Mouse (Mus musculus) embryonic facial prominence, embryonic 12.5 days (tissue): Measurements from ENCODE around the gene Chek2. TPM values are rescaled to one million over a fixed set of nuclear protein-coding genes. Genes with fewer than 3 reads are reported as not detected.
A peak's percentile ranks its signal among the peaks of the same experiment; 100 is the strongest.

ENCODE experiments used
- ATAC-seq: fragments of 200-750 bp; cut with Nextera tagmentation; 2 replicates; pipeline ENCODE4 v1.8.0; 2017; ENCODE audit not compliant: insufficient number of reproducible peaks, insufficient read depth, low FRiP score, low TSS enrichment
- H3K27ac ChIP-seq: fragments of 300-500 bp; sonication (generic); 2 replicates; pipeline ENCODE4 v1.5.1; 2016; ENCODE audit warnings: mild to moderate bottlenecking
- H3K27me3 ChIP-seq: fragments of 300-500 bp; sonication (generic); 2 replicates; pipeline ENCODE4 v1.6.1; 2016; ENCODE audit warnings: mild to moderate bottlenecking, moderate library complexity
- H3K36me3 ChIP-seq: fragments of 300-500 bp; sonication (generic); 2 replicates; pipeline ENCODE4 v1.6.1; 2016; ENCODE audit warnings: mild to moderate bottlenecking
- H3K4me1 ChIP-seq: fragments of 300-500 bp; sonication (generic); 2 replicates; pipeline ENCODE4 v1.6.1; 2016
- H3K4me2 ChIP-seq: fragments of 300-500 bp; sonication (generic); replicated peaks from 2 replicates; pipeline ENCODE4 v1.6.1; 2016; ENCODE audit warnings: mild to moderate bottlenecking, moderate library complexity
- H3K4me3 ChIP-seq: fragments of 300-500 bp; sonication (generic); 2 replicates; pipeline ENCODE4 v1.5.1; 2016; ENCODE audit warnings: mild to moderate bottlenecking
- H3K9ac ChIP-seq: fragments of 300-500 bp; sonication (generic); 2 replicates; pipeline ENCODE4 v1.6.1; 2016; ENCODE audit warnings: mild to moderate bottlenecking, moderate library complexity
- H3K9me3 ChIP-seq: fragments of 300-500 bp; sonication (generic); 2 replicates; pipeline ENCODE4 v1.6.1; 2016; ENCODE audit warnings: mild to moderate bottlenecking, moderate library complexity
- WGBS: fragments of 180-500 bp; shearing (Covaris S2); methylation state at CpG from one replicate; pipeline ENCODE4 v1.1.7; 2016; 5-methylcytosine and 5-hydroxymethylcytosine counted together
- polyA plus RNA-seq: library from polyadenylated mRNA; unstranded; fragments of >200 nt; fragmentation: Nextera tagmentation; extraction: Ambion mirVana; gene quantifications from 2 replicates; pipeline ENCODE4 v1.2.1, GENCODE M21; 2016

Gene Chek2
- polyA plus RNA-seq, 1 experiment from 2014 or later: 26.7 TPM

DNA sequence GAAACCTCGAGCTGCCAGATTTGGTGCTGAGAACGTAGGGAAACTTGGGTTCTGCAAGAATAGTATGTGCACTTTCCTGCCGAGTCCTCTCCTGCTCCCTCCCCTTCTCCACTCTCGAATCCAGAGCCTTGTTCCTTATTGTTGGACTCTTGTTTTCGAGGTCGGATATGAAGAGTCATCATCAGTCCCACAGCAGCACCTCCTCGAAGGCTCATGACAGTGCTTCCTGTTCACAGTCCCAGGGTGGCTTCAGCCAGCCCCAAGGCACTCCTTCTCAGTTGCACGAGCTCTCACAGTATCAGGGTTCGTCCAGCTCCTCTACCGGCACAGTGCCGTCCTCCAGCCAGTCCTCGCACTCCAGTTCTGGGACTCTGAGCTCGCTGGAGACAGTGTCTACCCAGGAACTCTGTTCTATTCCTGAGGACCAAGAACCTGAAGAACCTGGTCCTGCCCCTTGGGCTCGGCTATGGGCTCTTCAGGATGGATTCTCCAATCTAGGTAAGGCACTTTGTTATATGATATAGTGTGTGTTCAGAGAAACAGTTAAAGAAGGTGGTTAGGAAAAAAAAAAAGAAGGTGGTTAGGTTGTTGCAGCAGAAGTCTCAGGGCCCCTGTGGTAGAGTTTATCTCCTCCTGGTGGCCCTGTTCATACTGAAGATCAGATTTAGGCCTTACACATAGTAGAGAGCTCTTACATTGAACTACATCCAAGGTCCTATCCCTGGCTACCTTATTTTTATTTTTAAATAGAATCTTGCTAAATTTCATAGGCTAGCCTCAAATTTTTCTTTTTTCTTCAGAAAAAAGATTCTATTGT is 1.5 kb downstream of the Chek2 start:
- Histone ChIP-seq H3K4me1 (peaks cover 8% of the 10 kb centered on the region; the same call in 1 of the 2 replicates), H3K9ac (no peak overlapping the region), H3K4me3 (peak overlapping the region; percentile 75; the same call in 1 of the 2 replicates), H3K27me3 (no peaks in the 10 kb centered on the region), H3K36me3 (peaks cover 26% of the 10 kb centered on the region; the same call in 1 of the 2 replicates), H3K4me2 (0 out of 2 replicates have a peak overlapping the region, but pooled peaks have one; percentile 66), H3K9me3 (no peaks in the 10 kb centered on the region), H3K27ac (no peak overlapping the region)
- WGBS: 90% methylated on average over 14 of the region's 14 CpGs
- ATAC-seq: no peak

- no peaks in the 10 kb centered on the region for H3K9me3 ChIP-seq
- H3K36me3 ChIP-seq: peaks cover 31% of the 10 kb centered on the region
- H3K27ac ChIP-seq: no peak overlapping the region
- H3K27me3 ChIP-seq: no peaks in the 10 kb centered on the region
- ATAC-seq: no peak
- 74% methylated on average over 1 of the region's 1 CpGs for WGBS
- no peak overlapping the region for H3K4me2 ChIP-seq
- no peak overlapping the region for H3K9ac ChIP-seq
- no peak overlapping the region for H3K4me3 ChIP-seq
- H3K4me1 ChIP-seq: peaks cover 5% of the 10 kb centered on the region; the same call in 1 of the 2 replicates
Measured at GRCm38 (mm10) chr5:110852990-110853389, 13.2 kb downstream of the Chek2 start.

DNA sequence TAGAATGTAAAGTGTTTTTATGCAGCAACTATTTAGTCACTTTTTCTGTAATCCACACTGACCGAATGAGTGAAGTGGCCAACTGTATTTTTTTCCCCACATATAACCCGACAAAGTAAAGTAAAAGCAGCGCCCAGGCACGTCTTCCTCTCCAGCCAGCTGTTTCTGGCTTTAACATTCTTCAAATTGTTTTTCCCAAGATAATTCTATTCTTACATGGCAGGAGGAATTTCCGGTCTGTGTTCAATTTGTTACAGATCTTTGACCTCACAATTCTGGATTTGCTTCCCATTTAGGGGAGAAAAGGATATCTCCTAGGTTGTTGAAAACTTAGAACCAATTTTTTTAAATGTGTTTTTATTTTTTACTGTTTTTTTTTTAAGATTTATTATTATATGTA is 17.3 kb downstream of the Chek2 start:
- 40% methylated on average over 5 of the region's 5 CpGs for WGBS
- no peaks in the 10 kb centered on the region for H3K9me3 ChIP-seq
- no peak for ATAC-seq
- peaks cover 5% of the 10 kb centered on the region; the same call in 1 of the 2 replicates for H3K4me1 ChIP-seq
- H3K27ac ChIP-seq: no peak overlapping the region
- no peak overlapping the region for H3K4me2 ChIP-seq
- no peak overlapping the region for H3K4me3 ChIP-seq
- H3K9ac ChIP-seq: no peak overlapping the region
- no peaks in the 10 kb centered on the region for H3K27me3 ChIP-seq
- H3K36me3 ChIP-seq: peaks cover 26% of the 10 kb centered on the region

GRCm38 (mm10) chr5:110859013-110859650 is 19.4 kb downstream of the Chek2 start:
- ATAC-seq: 0 out of 2 replicates have a peak, but pooled peaks have one; percentile 10
- H3K4me2 ChIP-seq: peak overlapping the region; percentile 17; the same call in 1 of the 2 replicates
- no peak overlapping the region for H3K9ac ChIP-seq
- H3K36me3 ChIP-seq: peaks cover 29% of the 10 kb centered on the region
- no peak overlapping the region for H3K4me3 ChIP-seq
- peaks cover 2% of the 10 kb centered on the region; the same call in 1 of the 2 replicates for H3K4me1 ChIP-seq
- H3K27me3 ChIP-seq: no peaks in the 10 kb centered on the region
- 37% methylated on average over 13 of the region's 13 CpGs for WGBS
- peak overlapping the region; percentile 82 for H3K27ac ChIP-seq
- H3K9me3 ChIP-seq: no peaks in the 10 kb centered on the region

GRCm38 (mm10) chr5:110860445-110860844 is 20.7 kb downstream of the Chek2 start:
- H3K9me3 ChIP-seq: no peaks in the 10 kb centered on the region
- no peak overlapping the region for H3K4me3 ChIP-seq
- H3K27ac ChIP-seq: 0 out of 2 replicates have a peak overlapping the region, but pooled peaks have one; percentile 82
- WGBS: 87% methylated on average over 5 of the region's 5 CpGs
- H3K36me3 ChIP-seq: peaks cover 32% of the 10 kb centered on the region
- no peak overlapping the region for H3K9ac ChIP-seq
- H3K27me3 ChIP-seq: no peaks in the 10 kb centered on the region
- no peak overlapping the region for H3K4me2 ChIP-seq
- H3K4me1 ChIP-seq: no peaks in the 10 kb centered on the region
- ATAC-seq: no peak

- no peak overlapping the region for H3K4me2 ChIP-seq
- H3K27me3 ChIP-seq: no peaks in the 10 kb centered on the region
- no peak for ATAC-seq
- no peak overlapping the region for H3K27ac ChIP-seq
- no peak overlapping the region for H3K4me3 ChIP-seq
- peaks cover 18% of the 10 kb centered on the region for H3K36me3 ChIP-seq
- no peaks in the 10 kb centered on the region for H3K9me3 ChIP-seq
- H3K4me1 ChIP-seq: 0 out of 2 replicates have a peak, but pooled peaks cover 4% of the 10 kb centered on the region
- no peak overlapping the region for H3K9ac ChIP-seq
- WGBS: 81% methylated on average over 4 of the region's 4 CpGs
Measured at GRCm38 (mm10) chr5:110868460-110868859, 28.7 kb downstream of the Chek2 start.

DNA sequence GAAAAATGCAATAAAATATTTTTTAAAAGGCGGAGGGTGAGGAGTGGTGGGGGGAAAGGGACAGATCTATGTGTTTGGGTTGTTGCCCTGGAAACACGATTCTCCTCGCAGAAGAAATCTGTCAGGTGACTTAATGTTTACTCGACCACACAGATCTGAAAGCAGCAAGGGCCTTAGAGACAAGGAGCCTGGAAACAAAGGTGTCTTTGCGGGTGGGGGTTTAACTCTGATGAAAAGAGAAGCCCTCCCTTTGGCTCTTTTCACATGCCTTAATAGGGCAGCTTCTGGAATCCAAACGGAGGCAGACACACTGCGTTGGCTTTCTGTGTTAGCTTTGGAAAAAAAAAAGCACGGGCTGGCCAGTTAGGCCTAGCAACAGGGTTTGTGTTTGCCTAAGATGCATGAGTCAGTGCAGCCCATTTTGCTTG is 29.5 kb downstream of the Chek2 start:
- H3K4me1 ChIP-seq: 0 out of 2 replicates have a peak, but pooled peaks cover 4% of the 10 kb centered on the region
- no peak for ATAC-seq
- H3K4me2 ChIP-seq: no peak overlapping the region
- H3K36me3 ChIP-seq: peaks cover 13% of the 10 kb centered on the region
- no peak overlapping the region for H3K4me3 ChIP-seq
- H3K9ac ChIP-seq: no peak overlapping the region
- H3K27me3 ChIP-seq: no peaks in the 10 kb centered on the region
- H3K9me3 ChIP-seq: no peaks in the 10 kb centered on the region
- peak overlapping the region; percentile 46; the same call in 1 of the 2 replicates for H3K27ac ChIP-seq
- 61% methylated on average over 8 of the region's 8 CpGs for WGBS

GRCm38 (mm10) chr5:110873160-110873559 is 33.4 kb downstream of the Chek2 start:
- no peaks in the 10 kb centered on the region for H3K9me3 ChIP-seq
- H3K27me3 ChIP-seq: no peaks in the 10 kb centered on the region
- H3K27ac ChIP-seq: no peak overlapping the region
- peaks cover 16% of the 10 kb centered on the region for H3K4me1 ChIP-seq
- 89% methylated on average over 6 of the region's 6 CpGs for WGBS
- no peak overlapping the region for H3K9ac ChIP-seq
- H3K4me2 ChIP-seq: no peak overlapping the region
- no peak for ATAC-seq
- H3K4me3 ChIP-seq: no peak overlapping the region
- H3K36me3 ChIP-seq: peaks cover 8% of the 10 kb centered on the region; the same call in 1 of the 2 replicates

DNA sequence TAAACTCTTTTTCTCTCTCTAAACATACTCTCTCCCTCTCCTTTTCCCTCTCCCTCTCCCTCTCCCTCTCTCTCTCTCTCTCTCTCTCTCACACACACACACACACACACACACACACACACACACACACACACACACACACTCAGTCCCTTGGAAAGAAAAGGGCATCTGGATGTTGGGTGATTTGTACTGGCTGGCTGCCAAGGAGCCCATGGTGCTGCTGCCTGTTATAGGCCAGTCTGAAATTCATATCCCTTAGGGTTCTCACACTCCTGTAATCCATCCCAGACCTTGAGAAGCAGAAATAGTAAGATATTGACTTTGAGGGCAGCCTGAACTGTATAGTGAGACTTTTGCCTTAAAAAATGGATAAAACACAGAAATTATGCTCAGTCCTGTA is 34.9 kb downstream of the Chek2 start:
- Histone ChIP-seq H3K4me1 (peaks cover 16% of the 10 kb centered on the region), H3K36me3 (peaks cover 8% of the 10 kb centered on the region; the same call in 1 of the 2 replicates)
- ATAC-seq: peak; percentile 65

DNA sequence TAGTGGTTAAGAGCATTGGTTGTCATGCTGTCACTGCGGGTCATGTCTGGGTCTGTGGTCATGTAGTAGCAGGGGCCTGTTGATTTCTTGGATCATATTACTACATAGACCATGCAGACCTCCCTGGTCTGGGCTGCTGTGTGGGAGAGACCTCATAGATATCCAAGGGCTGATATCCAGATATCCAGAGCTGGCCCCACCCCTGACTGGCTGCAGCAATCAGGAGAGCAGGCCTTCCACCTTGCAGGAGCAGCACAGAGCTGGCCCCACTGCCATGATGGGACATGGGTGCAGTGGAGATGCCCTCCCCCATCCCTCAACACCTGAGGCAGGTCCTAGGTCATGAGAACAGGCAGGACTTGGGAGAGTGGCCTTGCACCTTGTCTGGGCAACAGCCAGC is 35.5 kb downstream of the Chek2 start:
- no peaks in the 10 kb centered on the region for H3K27me3 ChIP-seq
- H3K27ac ChIP-seq: peak overlapping the region; percentile 82
- peaks cover 8% of the 10 kb centered on the region; the same call in 1 of the 2 replicates for H3K36me3 ChIP-seq
- H3K4me2 ChIP-seq: peak overlapping the region; percentile 0; the same call in 1 of the 2 replicates
- 0 out of 2 replicates have a peak, but pooled peaks have one; percentile 12 for ATAC-seq
- WGBS: 60% methylated on average over 1 of the region's 1 CpGs
- H3K4me1 ChIP-seq: peaks cover 16% of the 10 kb centered on the region
- H3K4me3 ChIP-seq: no peak overlapping the region
- H3K9ac ChIP-seq: no peak overlapping the region
- no peaks in the 10 kb centered on the region for H3K9me3 ChIP-seq

More for the DNA sequence above, 34.9 kb downstream of the Chek2 start:
- Histone ChIP-seq H3K4me3 (no peak overlapping the region), H3K9me3 (no peaks in the 10 kb centered on the region), H3K27ac (peak overlapping the region; percentile 82), H3K27me3 (no peaks in the 10 kb centered on the region), H3K9ac (0 out of 2 replicates have a peak overlapping the region, but pooled peaks have one; percentile 24), H3K4me2 (peak overlapping the region; percentile 0; the same call in 1 of the 2 replicates)

DNA sequence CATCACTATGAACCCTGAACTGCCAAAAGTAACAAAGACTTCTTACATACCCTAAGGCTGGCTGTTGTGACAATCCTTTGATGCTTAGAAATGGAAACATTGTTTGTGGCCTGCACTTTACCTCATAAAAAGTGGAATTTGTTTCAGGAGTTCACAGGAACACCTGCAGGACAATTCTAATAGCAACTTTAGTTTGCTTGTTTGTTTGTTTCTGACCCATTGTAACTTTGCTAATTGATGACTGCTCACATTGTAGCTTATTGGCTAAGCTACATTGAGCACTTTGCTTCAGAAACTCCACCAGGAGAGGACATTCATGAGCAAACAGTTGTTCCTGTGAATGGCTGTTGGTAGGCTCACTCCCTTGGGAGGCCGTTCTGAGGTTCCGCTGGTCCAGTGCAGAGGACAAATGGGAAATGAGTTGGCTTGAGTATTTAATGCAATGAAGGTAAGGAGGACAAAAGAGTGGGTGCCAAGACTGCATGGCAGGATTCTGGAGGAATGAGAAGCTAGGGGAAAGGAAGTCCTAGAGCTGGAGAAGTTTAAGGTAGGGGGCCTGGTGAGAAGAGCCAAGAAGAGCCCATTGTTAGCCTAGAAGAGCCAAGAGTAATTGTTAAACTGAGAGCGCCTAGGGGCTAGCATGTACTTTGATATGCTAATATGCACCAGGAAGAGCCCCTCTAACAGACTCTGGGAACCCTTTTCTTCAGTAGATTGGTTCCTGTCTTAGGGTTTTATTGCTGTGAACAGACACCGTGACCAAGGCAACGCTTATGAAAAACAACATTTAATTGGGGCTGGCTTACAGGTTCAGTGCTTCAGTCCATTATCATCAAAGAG is 38.1 kb downstream of the Chek2 start:
- ATAC-seq: no peak
- 83% methylated on average over 5 of the region's 5 CpGs for WGBS
- H3K4me2 ChIP-seq: no peak overlapping the region
- no peak overlapping the region for H3K4me3 ChIP-seq
- no peaks in the 10 kb centered on the region for H3K27me3 ChIP-seq
- H3K4me1 ChIP-seq: peaks cover 19% of the 10 kb centered on the region
- H3K27ac ChIP-seq: no peak overlapping the region
- H3K36me3 ChIP-seq: peaks cover 9% of the 10 kb centered on the region
- no peaks in the 10 kb centered on the region for H3K9me3 ChIP-seq
- H3K9ac ChIP-seq: no peak overlapping the region
